Mouse (Mus musculus) lung, adult 2 months (tissue): Measurements from ENCODE around the gene Gfpt2.

ENCODE experiments used
- CTCF ChIP-seq: fragments of 200-500 bp; IDR thresholded peaks from 2 replicates; pipeline ENCODE4 v1.5.1; 2011; ENCODE audit warnings: mild to moderate bottlenecking, low read length, control low read depth; ENCODE audit not compliant: insufficient read depth
- POLR2A ChIP-seq: fragments of 200-500 bp; IDR thresholded peaks from 2 replicates; pipeline ENCODE4 v1.6.1; 2011; ENCODE audit warnings: low read depth, mild to moderate bottlenecking, control low read depth, low read length, borderline replicate concordance; ENCODE audit errors: extremely low read depth

DNA sequence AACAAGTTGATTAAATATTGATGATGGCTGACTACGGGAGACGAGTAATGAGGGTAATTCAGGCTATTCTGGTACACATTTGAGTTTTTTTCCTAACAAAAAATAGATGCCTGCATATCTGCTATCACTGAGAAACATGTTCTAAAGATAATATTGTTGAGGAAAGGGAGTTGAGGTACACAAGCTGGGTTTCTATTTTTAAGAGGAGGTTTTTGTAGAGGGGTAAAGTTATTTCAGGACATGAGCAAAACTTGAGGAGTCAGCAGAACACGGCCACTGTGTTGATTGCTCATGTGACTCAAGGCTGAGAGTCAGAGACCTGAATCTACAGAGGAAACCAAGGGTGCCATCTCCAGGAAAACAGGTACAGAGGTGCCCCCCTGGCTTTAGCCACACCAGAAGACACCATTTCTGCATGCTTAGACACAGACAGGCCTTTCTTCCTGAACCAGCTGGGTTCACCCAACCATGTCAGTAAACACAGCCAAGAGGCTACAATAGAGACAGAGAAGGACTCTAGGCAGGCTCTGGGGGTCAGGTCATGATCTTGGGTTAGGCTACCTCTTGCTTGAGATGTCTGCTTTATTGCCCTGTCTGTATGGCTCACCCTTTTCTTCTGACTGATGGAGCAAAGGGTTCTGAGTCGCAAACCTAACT lies 13.7 kb upstream of the Gfpt2 start:
- TF ChIP-seq CTCF (no peak), POLR2A (no peak)
